Mouse (Mus musculus) embryonic facial prominence, embryonic 10.5 days (tissue): Measurements from ENCODE around the gene Necab2. TPM values are rescaled to one million over a fixed set of nuclear protein-coding genes. Genes with fewer than 3 reads are reported as not detected.

Source experiments
- DNase-seq: peaks from one replicate; pipeline ENCODE4 v3.0.0-alpha.2; 2017; ENCODE audit warnings: low spot score
- H3K27ac ChIP-seq: fragments of 300-500 bp; sonication (generic); replicated peaks from 2 replicates; pipeline ENCODE4 v1.5.1; 2016; ENCODE audit warnings: mild to moderate bottlenecking
- H3K27me3 ChIP-seq: fragments of 300-500 bp; sonication (generic); replicated peaks from 2 replicates; pipeline ENCODE4 v1.6.1; 2016; ENCODE audit warnings: low read depth, mild to moderate bottlenecking; ENCODE audit not compliant: poor library complexity, severe bottlenecking
- H3K36me3 ChIP-seq: fragments of 300-500 bp; sonication (generic); replicated peaks from 2 replicates; pipeline ENCODE4 v1.6.1; 2016; ENCODE audit warnings: mild to moderate bottlenecking, moderate library complexity
- H3K4me1 ChIP-seq: fragments of 300-500 bp; sonication (generic); 2 replicates; pipeline ENCODE4 v1.6.1; 2016
- H3K4me3 ChIP-seq: fragments of 300-500 bp; sonication (generic); 2 replicates; pipeline ENCODE4 v1.5.1; 2016; ENCODE audit warnings: mild to moderate bottlenecking, moderate library complexity
- H3K9me3 ChIP-seq: fragments of 300-500 bp; sonication (generic); 2 replicates; pipeline ENCODE4 v1.6.1; 2016; ENCODE audit warnings: mild to moderate bottlenecking
- WGBS: fragments of 180-500 bp; shearing (Covaris S2); methylation state at CpG from one replicate; pipeline ENCODE4 v1.1.7; 2016; 5-methylcytosine and 5-hydroxymethylcytosine counted together
- polyA plus RNA-seq: library from polyadenylated mRNA; unstranded; fragments of >200 nt; fragmentation: Nextera tagmentation; extraction: Ambion mirVana; gene quantifications from 2 replicates; pipeline ENCODE4 v1.2.1, GENCODE M21; 2016

Gene Necab2
- polyA plus RNA-seq, 1 experiment from 2014 or later, result 8.8 TPM

DNA sequence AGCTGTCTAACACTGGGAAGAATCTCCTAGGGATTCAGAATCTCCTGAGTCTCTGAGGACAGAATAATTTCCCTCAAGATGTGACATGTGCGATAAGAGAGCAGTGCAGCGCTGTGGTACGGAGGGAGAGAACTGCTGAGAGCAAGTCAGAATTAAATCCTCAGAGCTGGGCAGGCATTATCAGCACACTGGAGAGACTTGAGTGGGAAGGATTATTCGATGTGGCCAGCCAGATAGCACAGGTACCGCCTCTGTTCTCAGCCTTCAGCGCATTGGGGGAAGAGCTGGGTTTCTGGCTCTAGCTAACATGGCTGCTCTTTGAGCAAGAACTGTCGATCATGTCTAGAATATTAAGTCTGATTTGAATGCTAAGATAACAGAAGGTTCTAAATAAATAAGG lies 65.2 kb downstream of the Necab2 start:
- H3K4me3 ChIP-seq, result no peak overlapping the region
- no peak overlapping the region for H3K27ac ChIP-seq
- WGBS, result 95% methylated on average over 7 of the region's 7 CpGs
- H3K9me3 ChIP-seq, result no peaks in the 10 kb centered on the region
- peaks cover 100% of the 10 kb centered on the region for H3K36me3 ChIP-seq
- DNase-seq, result no peak
- H3K27me3 ChIP-seq, result no peaks in the 10 kb centered on the region
- H3K4me1 ChIP-seq, result peaks cover 2% of the 10 kb centered on the region; the same call in 1 of the 2 replicates

DNA sequence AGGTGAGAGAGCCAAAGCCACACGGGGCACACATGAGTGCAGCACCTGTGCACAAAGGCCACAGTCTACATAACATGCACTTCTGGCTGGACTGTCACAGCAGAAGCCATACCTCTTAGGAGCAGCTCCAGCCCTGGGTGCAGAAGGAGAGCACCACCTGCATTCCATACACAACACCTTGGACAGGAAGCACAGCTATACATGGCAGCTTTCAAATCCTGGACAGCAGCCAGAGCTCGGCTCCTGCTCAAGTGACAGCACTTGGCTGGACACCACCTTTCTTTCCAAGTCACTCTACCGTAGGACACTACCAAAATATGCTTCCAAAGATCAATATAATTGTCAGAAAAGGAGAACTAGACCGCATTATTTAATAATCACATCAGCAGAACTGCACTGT lies 66.9 kb downstream of the Necab2 start:
- Histone ChIP-seq H3K27me3 (no peaks in the 10 kb centered on the region), H3K36me3 (peaks cover 100% of the 10 kb centered on the region)
- 95% methylated on average over 4 of the region's 4 CpGs for WGBS

GRCm38 (mm10) chr8:119514940-119515339 lies 68.4 kb downstream of the Necab2 start:
- no peak for DNase-seq
- Histone ChIP-seq H3K4me1 (peaks cover 2% of the 10 kb centered on the region; the same call in 1 of the 2 replicates), H3K36me3 (peaks cover 100% of the 10 kb centered on the region), H3K4me3 (no peak overlapping the region), H3K9me3 (no peaks in the 10 kb centered on the region), H3K27ac (no peak overlapping the region), H3K27me3 (no peaks in the 10 kb centered on the region)
- WGBS, result 90% methylated on average over 3 of the region's 3 CpGs

More for the DNA sequence above, 66.9 kb downstream of the Necab2 start:
- H3K4me3 ChIP-seq, result no peak overlapping the region
- no peak overlapping the region for H3K27ac ChIP-seq
- H3K4me1 ChIP-seq, result peaks cover 2% of the 10 kb centered on the region; the same call in 1 of the 2 replicates
- no peaks in the 10 kb centered on the region for H3K9me3 ChIP-seq
- DNase-seq, result no peak

DNA sequence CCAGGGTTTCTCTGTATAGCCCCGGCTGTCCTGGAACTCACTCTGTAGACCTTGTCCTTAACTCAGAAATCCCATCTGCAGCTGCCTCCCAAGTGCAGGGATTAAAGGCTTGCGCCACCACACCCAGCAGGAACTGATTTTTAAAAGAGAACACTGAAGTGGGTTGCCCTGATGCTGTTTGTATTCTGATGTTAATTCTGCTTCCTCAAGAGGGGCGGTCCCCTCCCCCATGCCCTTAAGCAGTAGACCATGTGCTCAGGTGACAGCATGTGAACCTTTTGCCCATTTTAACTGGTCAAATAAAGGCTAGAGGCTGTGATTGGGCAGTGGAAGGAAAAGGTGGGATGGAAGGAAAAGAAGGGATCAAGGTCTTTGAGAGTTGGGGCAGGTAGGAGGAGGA lies 69.2 kb downstream of the Necab2 start:
- H3K27me3 ChIP-seq, result no peaks in the 10 kb centered on the region
- DNase-seq, result no peak
- H3K36me3 ChIP-seq, result peaks cover 100% of the 10 kb centered on the region
- H3K4me3 ChIP-seq, result no peak overlapping the region
- WGBS, result 66% methylated on average over 3 of the region's 3 CpGs
- no peak overlapping the region for H3K27ac ChIP-seq
- H3K9me3 ChIP-seq, result no peaks in the 10 kb centered on the region
- peaks cover 2% of the 10 kb centered on the region; the same call in 1 of the 2 replicates for H3K4me1 ChIP-seq

- no peak for DNase-seq
- Histone ChIP-seq H3K9me3 (no peaks in the 10 kb centered on the region), H3K27me3 (no peaks in the 10 kb centered on the region), H3K36me3 (peaks cover 100% of the 10 kb centered on the region), H3K27ac (no peak overlapping the region), H3K4me1 (peaks cover 2% of the 10 kb centered on the region; the same call in 1 of the 2 replicates), H3K4me3 (no peak overlapping the region)
- WGBS, result 64% methylated on average over 5 of the region's 5 CpGs
Observed at GRCm38 (mm10) chr8:119516674-119517073, 70.2 kb downstream of the Necab2 start.

- 77% methylated on average over 7 of the region's 7 CpGs for WGBS
- DNase-seq, result peak; percentile 25
- peaks cover 99% of the 10 kb centered on the region for H3K36me3 ChIP-seq
Observed at GRCm38 (mm10) chr8:119520102-119520501, 73.6 kb downstream of the Necab2 start.

More at GRCm38 (mm10) chr8:119520102-119520501, 73.6 kb downstream of the Necab2 start:
- Histone ChIP-seq H3K27me3 (no peaks in the 10 kb centered on the region), H3K27ac (no peak overlapping the region), H3K4me1 (peaks cover 2% of the 10 kb centered on the region; the same call in 1 of the 2 replicates), H3K9me3 (no peaks in the 10 kb centered on the region), H3K4me3 (no peak overlapping the region)

Other genes with a start within 250 kb of the Necab2 start
- gene Hsbp1, start 102.2 kb upstream of the Necab2 start, polyA plus RNA-seq, result 238 and 249 TPM in 2 replicates
- gene Mlycd, start 51.8 kb upstream of the Necab2 start, polyA plus RNA-seq, result 7.3 and 7.6 TPM in 2 replicates
- gene Osgin1, start 12.6 kb upstream of the Necab2 start, polyA plus RNA-seq, result 0.43 and 0.47 TPM in 2 replicates
- 1.9 and 2.1 TPM in 2 replicates for gene Slc38a8, start 55.0 kb downstream of the Necab2 start, polyA plus RNA-seq
- 120 and 121 TPM in 2 replicates for gene Mbtps1, start 112.0 kb downstream of the Necab2 start, polyA plus RNA-seq
- gene Hsdl1, start 128.5 kb downstream of the Necab2 start, polyA plus RNA-seq, result 42.0 and 43.5 TPM in 2 replicates
- gene Dnaaf1, start 128.5 kb downstream of the Necab2 start, polyA plus RNA-seq, result 0.11 and 0.15 TPM in 2 replicates
- gene Taf1c, start 158.5 kb downstream of the Necab2 start, polyA plus RNA-seq, result 15.7 and 17.8 TPM in 2 replicates
- gene Adad2, start 166.0 kb downstream of the Necab2 start, polyA plus RNA-seq, result 0.27 TPM in 1 of 2 replicates, not detected in the other
- gene Kcng4, start 189.0 kb downstream of the Necab2 start, polyA plus RNA-seq, result 0.22 and 0.47 TPM in 2 replicates
- 3.8 and 4.5 TPM in 2 replicates for gene Wfdc1, start 219.6 kb downstream of the Necab2 start, polyA plus RNA-seq